Mouse (Mus musculus): ENCODE results near the gene Ttll1. TPM values are rescaled to one million over a fixed set of nuclear protein-coding genes. Genes with fewer than 3 reads are reported as not detected.

The Ttll1 gene
- total RNA-seq, 1 experiment: 7.2 TPM

DNA sequence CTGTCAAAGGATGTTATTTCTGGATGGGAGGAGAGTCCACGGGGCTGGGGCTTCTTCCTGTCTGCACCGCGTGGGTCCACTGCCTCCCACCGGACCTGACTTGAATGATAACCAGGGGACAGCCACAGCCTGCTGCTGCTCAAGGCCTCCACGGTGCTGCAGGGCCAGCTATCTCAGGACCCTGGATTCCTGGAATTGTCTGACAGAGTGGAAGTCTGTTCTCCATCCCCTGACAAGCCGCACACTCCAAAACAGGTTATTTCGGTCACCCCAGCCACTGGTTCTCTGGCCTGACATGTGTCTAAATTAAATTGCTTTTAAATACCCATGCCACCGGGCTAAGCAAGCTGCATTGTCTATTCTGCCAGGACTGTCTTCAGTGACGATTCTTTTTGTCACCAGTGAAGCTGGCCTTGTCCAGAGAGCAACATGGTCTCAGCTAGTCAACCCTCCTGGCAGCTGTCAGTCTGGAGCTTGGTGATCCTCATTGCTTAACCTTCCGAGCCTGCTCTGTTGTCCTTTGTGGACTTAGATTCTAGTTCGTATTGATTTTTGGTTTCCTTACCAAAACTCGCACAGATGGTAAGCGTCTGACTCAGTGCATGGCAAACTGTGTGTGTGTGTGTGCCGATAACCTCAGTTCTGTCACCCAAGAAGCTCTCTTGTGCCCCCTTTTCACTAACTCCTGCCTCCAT lies 13.1 kb upstream of the Ttll1 start:
- H3K27ac ChIP-seq (ENCODE audit: insufficient read depth, low read depth, low read length, poor library complexity, severe bottlenecking): no peak overlapping the region
- no peak for DNase-seq (ENCODE audit: low read depth, low spot score)

DNA sequence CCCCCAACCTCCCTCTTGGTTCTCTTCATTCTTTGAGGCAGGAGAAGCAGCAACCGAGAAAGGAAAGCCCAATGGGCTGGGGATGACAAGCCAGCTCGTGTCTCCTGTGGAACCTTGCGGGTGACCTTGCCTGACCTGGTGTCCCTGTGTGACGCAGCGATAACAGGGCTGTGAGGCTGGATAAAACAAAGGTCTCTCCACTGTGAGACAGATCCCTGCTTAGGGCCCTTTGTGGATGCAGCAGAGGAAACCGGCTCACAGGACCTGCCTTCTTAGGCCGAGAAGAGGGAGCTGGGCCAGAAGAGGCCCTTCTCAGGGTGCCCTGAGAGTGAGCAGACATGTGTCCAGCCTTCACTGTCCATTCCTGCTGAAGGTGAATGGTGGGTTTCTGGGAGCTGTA lies 12.5 kb upstream of the Ttll1 start:
- no peak for DNase-seq (ENCODE audit: low read depth, low spot score)
- no peak overlapping the region for H3K27ac ChIP-seq (ENCODE audit: insufficient read depth, low read depth, low read length, poor library complexity, severe bottlenecking)
- no peaks in the 10 kb centered on the region for H3K36me3 ChIP-seq (ENCODE audit: control insufficient read depth, insufficient read depth, low read length, poor library complexity, severe bottlenecking)
- no peaks in the 10 kb centered on the region for H3K9me3 ChIP-seq (ENCODE audit: control insufficient read depth, insufficient read depth, low read depth, low read length)
- H3K4me1 ChIP-seq (ENCODE audit: control insufficient read depth in 2 of 2, insufficient read depth in 2 of 2, low read length in 2 of 2, poor library complexity in 1 of 2): peaks cover 0 to 3% of the 10 kb centered on the region in 2 experiments; a peak in 3 of 4 replicates
- TF ChIP-seq CHD2 (IDR thresholded peaks at IDR 0.05; ENCODE audit: low read depth, low read length) (no peak), ZNF384 (IDR thresholded peaks at IDR 0.05; ENCODE audit: low read depth, low read length) (no peak), HCFC1 (IDR thresholded peaks at IDR 0.05; ENCODE audit: borderline replicate concordance, insufficient read depth, low read length) (no peak), ZC3H11A (IDR thresholded peaks at IDR 0.05; ENCODE audit: borderline replicate concordance, low read depth, low read length) (no peak), MAFK (IDR thresholded peaks at IDR 0.05; ENCODE audit: insufficient read depth, low read depth, low read length) (no peak)
- no peak overlapping the region for H3K4me3 ChIP-seq (ENCODE audit: insufficient read depth in 1 of 2, low read depth in 1 of 2, low read length in 2 of 2, poor library complexity in 1 of 2, severe bottlenecking in 1 of 2)
- no peak overlapping the region for H3K9ac ChIP-seq (ENCODE audit: insufficient read depth, low read depth, low read length, poor library complexity, severe bottlenecking)
- in situ Hi-C loops (cut with MboI; ENCODE audit: low sequenced_read_pairs in 2 of 2, unreplicated experiment in 2 of 2): no loop called here

More for the DNA sequence above, 13.1 kb upstream of the Ttll1 start:
- no peak overlapping the region for H3K4me3 ChIP-seq (ENCODE audit: insufficient read depth in 1 of 2, low read depth in 1 of 2, low read length in 2 of 2, poor library complexity in 1 of 2, severe bottlenecking in 1 of 2)
- H3K36me3 ChIP-seq (ENCODE audit: control insufficient read depth, insufficient read depth, low read length, poor library complexity, severe bottlenecking): no peaks in the 10 kb centered on the region
- H3K4me1 ChIP-seq (ENCODE audit: control insufficient read depth in 2 of 2, insufficient read depth in 2 of 2, low read length in 2 of 2, poor library complexity in 1 of 2): peaks cover 0 to 3% of the 10 kb centered on the region in 2 experiments; a peak in 2 of 4 replicates
- H3K9me3 ChIP-seq (ENCODE audit: control insufficient read depth, insufficient read depth, low read depth, low read length): no peaks in the 10 kb centered on the region
- no peak overlapping the region for H3K9ac ChIP-seq (ENCODE audit: insufficient read depth, low read depth, low read length, poor library complexity, severe bottlenecking)
- in situ Hi-C loops (cut with MboI; ENCODE audit: low sequenced_read_pairs in 2 of 2, unreplicated experiment in 2 of 2): no loop called here
- no peak for TF ChIP-seq HCFC1 (IDR thresholded peaks at IDR 0.05; ENCODE audit: borderline replicate concordance, insufficient read depth, low read length)
- no peak for TF ChIP-seq CHD2 (IDR thresholded peaks at IDR 0.05; ENCODE audit: low read depth, low read length)
- TF ChIP-seq MAFK (IDR thresholded peaks at IDR 0.05; ENCODE audit: insufficient read depth, low read depth, low read length): no peak
- TF ChIP-seq ZC3H11A (IDR thresholded peaks at IDR 0.05; ENCODE audit: borderline replicate concordance, low read depth, low read length): no peak
- TF ChIP-seq ZNF384 (IDR thresholded peaks at IDR 0.05; ENCODE audit: low read depth, low read length): no peak

DNA sequence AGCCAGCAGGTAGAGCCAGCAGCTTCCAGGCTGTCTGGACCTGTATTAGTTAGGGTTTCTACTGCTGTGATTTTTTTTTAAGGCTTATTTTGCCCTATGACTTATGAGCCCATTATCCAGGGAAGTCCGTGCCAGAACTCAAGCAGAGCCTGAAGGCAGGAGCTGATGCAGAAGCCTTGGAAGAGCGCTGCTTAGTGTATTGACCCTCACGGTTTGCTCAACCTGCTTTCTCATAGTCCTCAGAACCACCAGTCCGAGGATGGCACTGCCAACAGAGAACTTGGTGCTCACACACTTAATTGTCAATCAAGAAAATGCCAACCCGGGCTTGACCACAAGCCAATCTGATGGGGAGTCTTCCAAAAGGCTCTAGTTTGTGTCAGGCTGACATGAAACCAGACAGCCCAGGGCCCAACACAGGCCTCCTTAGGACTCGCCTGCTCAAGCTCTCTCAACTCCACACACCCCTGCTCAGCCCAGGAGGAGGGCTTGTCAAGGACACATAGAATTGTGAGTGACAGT lies 10.2 kb upstream of the Ttll1 start:
- Histone ChIP-seq H3K9ac (ENCODE audit: insufficient read depth, low read depth, low read length, poor library complexity, severe bottlenecking) (no peak overlapping the region), H3K4me3 (ENCODE audit: insufficient read depth in 1 of 2, low read depth in 1 of 2, low read length in 2 of 2, poor library complexity in 1 of 2, severe bottlenecking in 1 of 2) (no peak overlapping the region), H3K9me3 (ENCODE audit: control insufficient read depth, insufficient read depth, low read depth, low read length) (no peaks in the 10 kb centered on the region), H3K4me1 (ENCODE audit: control insufficient read depth in 2 of 2, insufficient read depth in 2 of 2, low read length in 2 of 2, poor library complexity in 1 of 2) (peaks cover 0 to 3% of the 10 kb centered on the region in 2 experiments; a peak in 3 of 4 replicates), H3K36me3 (ENCODE audit: control insufficient read depth, insufficient read depth, low read length, poor library complexity, severe bottlenecking) (no peaks in the 10 kb centered on the region), H3K27ac (ENCODE audit: insufficient read depth, low read depth, low read length, poor library complexity, severe bottlenecking) (no peak overlapping the region)
- DNase-seq (ENCODE audit: low read depth, low spot score): no peak
- TF ChIP-seq MAFK (IDR thresholded peaks at IDR 0.05; ENCODE audit: insufficient read depth, low read depth, low read length): no peak
- TF ChIP-seq HCFC1 (IDR thresholded peaks at IDR 0.05; ENCODE audit: borderline replicate concordance, insufficient read depth, low read length): no peak
- TF ChIP-seq ZNF384 (IDR thresholded peaks at IDR 0.05; ENCODE audit: low read depth, low read length): no peak
- no peak for TF ChIP-seq CHD2 (IDR thresholded peaks at IDR 0.05; ENCODE audit: low read depth, low read length)
- TF ChIP-seq ZC3H11A (IDR thresholded peaks at IDR 0.05; ENCODE audit: borderline replicate concordance, low read depth, low read length): no peak
- in situ Hi-C loops (cut with MboI; ENCODE audit: low sequenced_read_pairs in 2 of 2, unreplicated experiment in 2 of 2): no loop called here

DNA sequence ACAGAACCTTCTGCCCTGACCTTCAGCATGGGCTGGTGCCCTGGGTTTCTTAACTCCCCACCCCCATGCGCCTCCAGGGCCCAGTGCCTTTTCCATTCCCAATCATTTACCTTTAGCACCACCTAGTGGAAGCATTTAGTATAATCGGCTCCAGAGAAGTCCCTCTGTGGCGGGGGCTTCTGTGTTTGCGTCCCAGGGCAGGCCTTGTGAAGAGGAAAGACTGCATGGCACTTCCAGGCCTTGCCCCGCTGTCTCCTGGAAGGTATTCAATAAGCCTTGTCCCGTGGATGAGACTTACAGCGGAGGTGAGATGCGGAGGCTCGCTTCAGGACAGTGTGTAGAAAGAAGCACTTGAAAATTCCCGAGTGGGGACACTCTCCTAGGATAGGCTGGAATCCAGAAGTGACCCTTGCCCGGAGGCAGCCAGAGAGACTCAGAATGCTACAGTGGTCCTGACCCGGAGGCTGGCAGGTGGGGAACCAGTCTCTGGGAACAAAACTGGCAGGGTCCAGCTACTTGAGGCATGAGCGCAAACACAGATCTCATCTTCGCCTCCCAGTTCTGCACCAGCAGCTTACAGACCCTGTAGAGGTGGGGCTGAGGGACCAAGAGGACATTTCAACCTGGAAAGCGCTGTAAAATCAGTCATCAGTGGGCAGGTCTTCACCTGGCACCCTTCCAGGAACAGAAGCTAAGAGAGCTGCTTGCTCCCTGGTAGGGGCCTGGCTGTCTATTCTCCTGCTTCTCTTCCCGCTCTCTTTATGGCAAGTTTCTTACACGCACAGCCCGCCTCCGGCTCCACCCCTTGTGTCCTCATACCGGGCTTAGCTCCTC lies 7.7 kb upstream of the Ttll1 start:
- in situ Hi-C loops (cut with MboI; ENCODE audit: low sequenced_read_pairs in 2 of 2, unreplicated experiment in 2 of 2): no loop called here
- H3K36me3 ChIP-seq (ENCODE audit: control insufficient read depth, insufficient read depth, low read length, poor library complexity, severe bottlenecking): no peaks in the 10 kb centered on the region
- no peak overlapping the region for H3K9ac ChIP-seq (ENCODE audit: insufficient read depth, low read depth, low read length, poor library complexity, severe bottlenecking)
- DNase-seq (ENCODE audit: low read depth, low spot score): peak; percentile 77
- no peak overlapping the region for H3K4me3 ChIP-seq (ENCODE audit: insufficient read depth in 1 of 2, low read depth in 1 of 2, low read length in 2 of 2, poor library complexity in 1 of 2, severe bottlenecking in 1 of 2)
- no peak overlapping the region for H3K27ac ChIP-seq (ENCODE audit: insufficient read depth, low read depth, low read length, poor library complexity, severe bottlenecking)
- no peak for TF ChIP-seq HCFC1 (IDR thresholded peaks at IDR 0.05; ENCODE audit: borderline replicate concordance, insufficient read depth, low read length)
- TF ChIP-seq ZC3H11A (IDR thresholded peaks at IDR 0.05; ENCODE audit: borderline replicate concordance, low read depth, low read length): peak; percentile 45; the same call in 1 of the 2 replicates
- no peak for TF ChIP-seq MAFK (IDR thresholded peaks at IDR 0.05; ENCODE audit: insufficient read depth, low read depth, low read length)
- TF ChIP-seq CHD2 (IDR thresholded peaks at IDR 0.05; ENCODE audit: low read depth, low read length): no peak
- no peak for TF ChIP-seq ZNF384 (IDR thresholded peaks at IDR 0.05; ENCODE audit: low read depth, low read length)
- no peaks in the 10 kb centered on the region for H3K9me3 ChIP-seq (ENCODE audit: control insufficient read depth, insufficient read depth, low read depth, low read length)
- H3K4me1 ChIP-seq (ENCODE audit: control insufficient read depth in 2 of 2, insufficient read depth in 2 of 2, low read length in 2 of 2, poor library complexity in 1 of 2): no peaks in the 10 kb centered on the region; a peak in 1 of 4 replicates

Measured in ES-E14 (cell line).